Mouse (Mus musculus) midbrain, embryonic 16.5 days (tissue): ENCODE results near the gene Tiparp. TPM values are rescaled to one million over a fixed set of nuclear protein-coding genes. Genes with fewer than 3 reads are reported as not detected.

Source experiments
- ATAC-seq: fragments of 200-750 bp; cut with Nextera tagmentation; 2 replicates; pipeline ENCODE4 v1.8.0; 2017; ENCODE audit warnings: moderate TSS enrichment
- H3K27ac ChIP-seq: fragments of 300-500 bp; sonication (generic); 2 replicates; pipeline ENCODE4 v1.5.1; 2014; ENCODE audit warnings: mild to moderate bottlenecking, low read length, mixed read lengths
- H3K27me3 ChIP-seq: fragments of 300-500 bp; sonication (generic); 2 replicates; pipeline ENCODE4 v1.6.1; 2014; ENCODE audit warnings: low read depth, low read length, mixed read lengths; ENCODE audit not compliant: control insufficient read depth, insufficient read depth
- H3K36me3 ChIP-seq: fragments of 300-500 bp; sonication (generic); 2 replicates; pipeline ENCODE4 v1.6.1; 2014; ENCODE audit warnings: mild to moderate bottlenecking, low read length, moderate library complexity, mixed read lengths; ENCODE audit not compliant: control insufficient read depth, insufficient read depth
- H3K4me1 ChIP-seq: fragments of 300-500 bp; sonication (generic); 2 replicates; pipeline ENCODE4 v1.6.1; 2014; ENCODE audit warnings: mild to moderate bottlenecking, low read length, mixed read lengths; ENCODE audit not compliant: control insufficient read depth, insufficient read depth
- H3K4me2 ChIP-seq: fragments of 300-500 bp; sonication (generic); 2 replicates; pipeline ENCODE4 v1.6.1; 2014; ENCODE audit warnings: mild to moderate bottlenecking, low read length, mixed read lengths
- H3K4me3 ChIP-seq: fragments of 300-500 bp; sonication (generic); 2 replicates; pipeline ENCODE4 v1.5.1; 2014; ENCODE audit warnings: low read depth, mild to moderate bottlenecking, low read length, moderate library complexity, mixed read lengths
- H3K9ac ChIP-seq: fragments of 300-500 bp; sonication (generic); 2 replicates; pipeline ENCODE4 v1.6.1; 2014; ENCODE audit warnings: low read depth, low read length, mixed read lengths
- H3K9me3 ChIP-seq: fragments of 300-500 bp; sonication (generic); replicated peaks from 2 replicates; pipeline ENCODE4 v1.6.1; 2014; ENCODE audit warnings: mild to moderate bottlenecking, low read length, mixed read lengths; ENCODE audit not compliant: control insufficient read depth, poor library complexity, severe bottlenecking
- WGBS: fragments of 180-500 bp; shearing (Covaris S2); extraction: QIAGEN DNeasy Blood & Tissue Kit; methylation state at CpG from one replicate; pipeline ENCODE4 v1.1.7; 2014; 5-methylcytosine and 5-hydroxymethylcytosine counted together
- polyA plus RNA-seq: library from polyadenylated mRNA; unstranded; fragments of >200 nt; fragmentation: Nextera tagmentation; extraction: Ambion mirVana; gene quantifications from 2 replicates; pipeline ENCODE4 v1.2.1, GENCODE M21; 2015

Gene Tiparp
- polyA plus RNA-seq, 1 experiment from 2014 or later = 24.3 TPM

DNA sequence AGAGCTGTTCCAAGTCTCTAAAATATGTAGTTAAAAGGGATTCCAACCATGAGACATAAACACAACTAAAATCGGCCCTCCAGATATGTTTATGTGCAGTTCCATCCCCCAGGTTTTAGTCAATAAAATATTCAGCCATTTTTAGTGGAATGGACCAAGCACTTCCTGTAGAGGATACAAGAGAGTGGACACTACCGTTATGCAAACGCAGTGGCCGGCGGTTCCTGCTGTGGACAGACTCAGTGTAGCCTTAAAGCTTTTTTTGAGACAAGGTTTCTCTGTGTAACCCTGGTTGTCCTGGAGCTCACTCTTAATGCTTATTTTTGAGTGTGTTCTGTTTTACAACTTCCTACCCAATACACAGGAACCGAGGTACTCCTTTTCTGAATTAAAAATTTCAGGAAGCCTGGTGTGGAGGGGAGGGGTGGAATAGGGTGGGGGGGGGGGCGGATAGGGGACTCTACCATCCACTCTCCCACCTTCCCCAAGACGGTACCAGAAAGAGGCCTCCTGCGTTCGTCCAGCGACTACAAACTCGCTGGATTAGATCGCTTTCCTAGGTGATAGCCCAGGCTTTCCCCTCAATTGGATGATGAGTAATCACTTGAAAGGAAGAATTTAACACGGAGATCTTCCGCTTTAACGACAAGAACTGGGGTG lies 57.7 kb downstream of the Tiparp start:
- Histone ChIP-seq H3K9me3 (no peaks in the 10 kb centered on the region), H3K4me2 (peak overlapping the region; percentile 66), H3K36me3 (no peaks in the 10 kb centered on the region), H3K27me3 (no peaks in the 10 kb centered on the region), H3K9ac (peak overlapping the region; percentile 21; the same call in 1 of the 2 replicates), H3K4me1 (peaks cover 7% of the 10 kb centered on the region), H3K4me3 (peak overlapping the region; percentile 31), H3K27ac (peak overlapping the region; percentile 53; the same call in 1 of the 2 replicates)
- ATAC-seq = peak; percentile 40
- 24% methylated on average over 16 of the region's 16 CpGs for WGBS

DNA sequence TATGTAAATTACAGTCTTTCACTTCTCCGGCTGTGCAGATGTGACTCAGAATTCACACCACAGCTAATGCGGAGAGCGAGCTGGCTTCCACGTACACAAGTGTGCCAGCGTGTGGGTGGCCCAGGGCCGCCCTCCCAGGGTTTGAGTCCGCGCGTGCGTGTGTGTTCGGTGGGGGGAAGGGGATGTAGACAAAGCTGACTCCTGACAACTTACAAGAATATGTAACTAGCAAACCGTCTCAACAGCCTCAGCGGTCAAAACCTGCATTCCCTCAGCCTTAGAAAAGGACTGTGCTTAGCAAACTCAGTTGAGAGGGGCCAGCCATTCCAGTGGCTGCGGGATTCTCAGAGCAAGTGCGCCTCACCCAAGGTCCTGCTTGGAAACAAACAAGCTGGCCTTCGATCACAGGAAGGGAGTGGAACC lies 58.3 kb downstream of the Tiparp start:
- H3K4me3 ChIP-seq = peak overlapping the region; percentile 31
- H3K27ac ChIP-seq = peak overlapping the region; percentile 53
- H3K9me3 ChIP-seq = no peaks in the 10 kb centered on the region
- H3K9ac ChIP-seq = peak overlapping the region; percentile 21; the same call in 1 of the 2 replicates
- peaks cover 7% of the 10 kb centered on the region for H3K4me1 ChIP-seq
- peak overlapping the region; percentile 66 for H3K4me2 ChIP-seq
- H3K36me3 ChIP-seq = no peaks in the 10 kb centered on the region
- ATAC-seq = peak; percentile 89
- under 1% methylated on average over 16 of the region's 16 CpGs for WGBS
- no peaks in the 10 kb centered on the region for H3K27me3 ChIP-seq

DNA sequence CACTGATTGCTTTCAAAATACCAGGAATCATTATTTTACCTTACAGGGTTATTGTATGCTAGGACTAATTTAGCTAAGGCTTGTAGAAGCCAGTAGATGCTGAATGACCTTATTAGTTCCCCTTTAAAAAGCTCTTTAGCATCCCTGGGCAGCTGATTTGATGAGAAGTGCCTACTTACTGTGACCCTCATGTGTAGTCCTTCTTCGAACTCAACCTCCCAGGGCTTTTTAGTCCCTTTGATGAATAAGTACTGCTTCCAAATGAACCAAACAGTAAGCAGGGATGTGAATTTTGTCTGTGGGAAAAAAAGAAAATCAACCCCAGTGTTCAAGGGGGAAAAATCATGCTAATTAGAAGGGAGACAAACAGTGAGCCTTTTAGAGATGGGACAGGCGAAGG lies 58.8 kb downstream of the Tiparp start:
- Histone ChIP-seq H3K4me2 (peak overlapping the region; percentile 66), H3K36me3 (no peaks in the 10 kb centered on the region), H3K27ac (peak overlapping the region; percentile 53; the same call in 1 of the 2 replicates), H3K4me1 (peaks cover 7% of the 10 kb centered on the region), H3K27me3 (no peaks in the 10 kb centered on the region), H3K9ac (peak overlapping the region; percentile 21; the same call in 1 of the 2 replicates), H3K4me3 (no peak overlapping the region; the same call in 1 of the 2 replicates), H3K9me3 (no peaks in the 10 kb centered on the region)
- peak; percentile 22; the same call in 1 of the 2 replicates for ATAC-seq
- 48% methylated on average over 2 of the region's 2 CpGs for WGBS

DNA sequence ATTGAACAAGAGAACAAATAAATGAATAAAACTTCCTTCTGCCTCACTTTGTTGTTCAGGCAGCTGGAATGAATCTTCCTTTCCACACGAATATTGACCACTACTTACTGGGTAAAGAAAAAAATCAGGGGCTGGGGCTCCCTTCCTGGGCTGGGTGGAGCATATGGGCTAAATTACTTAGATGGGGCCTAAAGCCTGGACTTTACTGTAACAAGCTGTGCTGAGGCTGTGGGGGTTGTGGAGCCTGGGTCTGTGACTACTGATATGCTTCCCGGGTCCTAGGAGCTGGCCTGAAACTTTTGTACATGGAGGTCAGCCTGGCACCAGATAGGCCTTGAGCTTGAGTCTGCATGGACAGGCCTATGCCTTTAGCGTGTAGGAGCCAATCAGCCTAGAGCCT lies 60.2 kb downstream of the Tiparp start:
- no peak overlapping the region for H3K27ac ChIP-seq
- 80% methylated on average over 3 of the region's 3 CpGs for WGBS
- no peak overlapping the region for H3K4me2 ChIP-seq
- no peaks in the 10 kb centered on the region for H3K9me3 ChIP-seq
- no peak overlapping the region for H3K4me3 ChIP-seq
- peaks cover 7% of the 10 kb centered on the region for H3K4me1 ChIP-seq
- H3K27me3 ChIP-seq = no peaks in the 10 kb centered on the region
- no peak for ATAC-seq
- no peaks in the 10 kb centered on the region for H3K36me3 ChIP-seq
- H3K9ac ChIP-seq = no peak overlapping the region

DNA sequence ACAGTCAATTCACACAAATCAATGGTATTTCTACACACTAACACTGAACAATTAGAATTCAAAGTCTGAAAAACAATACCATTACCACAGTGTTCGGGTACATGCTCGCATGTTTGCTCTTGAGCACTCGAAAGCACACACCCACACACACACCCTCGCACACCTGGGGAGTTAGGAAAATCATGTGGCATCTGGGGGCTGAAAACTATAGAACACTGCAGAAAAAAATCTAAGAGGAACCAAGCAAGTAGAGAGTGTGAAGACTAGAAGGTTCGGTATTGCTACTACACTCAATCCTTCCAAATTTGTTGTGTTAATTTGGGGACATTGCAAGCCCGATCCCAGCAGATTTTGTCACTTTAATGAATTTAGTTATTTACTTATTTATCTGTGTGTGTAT lies 64.6 kb downstream of the Tiparp start:
- no peak for ATAC-seq
- WGBS = 95% methylated on average over 6 of the region's 6 CpGs

DNA sequence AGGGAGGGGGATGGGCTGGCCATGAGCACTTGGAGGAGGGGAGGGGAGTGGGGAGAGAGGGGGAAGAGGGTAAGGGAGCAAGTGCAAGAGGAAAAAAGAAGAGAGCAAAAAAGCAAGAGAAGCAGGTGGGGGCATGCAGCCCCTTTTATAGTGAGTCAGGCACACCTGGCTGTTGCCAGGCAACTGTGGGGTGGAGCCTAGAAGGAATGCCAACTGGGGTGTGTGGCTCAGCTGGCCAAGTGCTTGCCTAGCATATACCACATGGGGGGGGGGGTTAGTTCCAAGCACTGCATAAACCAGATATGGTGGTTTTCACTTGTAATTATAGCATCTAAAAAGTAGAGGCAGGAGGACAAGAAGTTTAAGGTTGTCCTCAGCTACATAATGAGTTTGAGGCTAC lies 66.3 kb downstream of the Tiparp start:
- no peaks in the 10 kb centered on the region for H3K27me3 ChIP-seq
- H3K4me2 ChIP-seq = no peak overlapping the region
- no peaks in the 10 kb centered on the region for H3K36me3 ChIP-seq
- no peak overlapping the region for H3K27ac ChIP-seq
- H3K4me3 ChIP-seq = no peak overlapping the region
- H3K9me3 ChIP-seq = no peaks in the 10 kb centered on the region
- no peaks in the 10 kb centered on the region for H3K4me1 ChIP-seq
- H3K9ac ChIP-seq = no peak overlapping the region
- ATAC-seq = no peak

More for the DNA sequence above, 64.6 kb downstream of the Tiparp start:
- no peak overlapping the region for H3K9ac ChIP-seq
- no peaks in the 10 kb centered on the region for H3K9me3 ChIP-seq
- no peak overlapping the region for H3K4me2 ChIP-seq
- no peak overlapping the region for H3K4me3 ChIP-seq
- no peak overlapping the region for H3K27ac ChIP-seq
- no peaks in the 10 kb centered on the region for H3K36me3 ChIP-seq
- no peaks in the 10 kb centered on the region for H3K27me3 ChIP-seq
- no peaks in the 10 kb centered on the region for H3K4me1 ChIP-seq

DNA sequence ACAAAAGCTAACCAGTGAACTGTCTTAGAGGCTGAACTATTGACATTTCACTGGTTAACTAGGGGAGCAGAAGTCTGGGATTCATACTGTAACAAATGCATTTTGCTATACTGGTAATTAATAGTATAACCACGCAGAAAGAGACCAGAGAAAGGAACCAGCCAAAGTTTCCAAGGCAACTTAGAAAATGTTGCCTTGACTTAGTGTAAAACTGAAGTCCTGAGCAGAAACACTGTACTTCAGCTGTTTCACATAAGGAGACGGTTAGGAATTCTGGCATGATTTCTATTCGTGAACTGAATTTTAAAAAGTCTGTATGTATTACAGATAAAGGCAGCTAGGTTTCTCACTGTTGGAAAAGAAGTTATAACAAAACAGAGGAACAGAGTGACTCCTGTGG lies 67.0 kb downstream of the Tiparp start:
- Histone ChIP-seq H3K4me1 (no peaks in the 10 kb centered on the region), H3K9me3 (no peaks in the 10 kb centered on the region), H3K27ac (no peak overlapping the region), H3K4me2 (no peak overlapping the region), H3K9ac (no peak overlapping the region), H3K4me3 (no peak overlapping the region), H3K27me3 (no peaks in the 10 kb centered on the region), H3K36me3 (no peaks in the 10 kb centered on the region)
- WGBS = 73% methylated on average over 3 of the region's 3 CpGs
- ATAC-seq = no peak

DNA sequence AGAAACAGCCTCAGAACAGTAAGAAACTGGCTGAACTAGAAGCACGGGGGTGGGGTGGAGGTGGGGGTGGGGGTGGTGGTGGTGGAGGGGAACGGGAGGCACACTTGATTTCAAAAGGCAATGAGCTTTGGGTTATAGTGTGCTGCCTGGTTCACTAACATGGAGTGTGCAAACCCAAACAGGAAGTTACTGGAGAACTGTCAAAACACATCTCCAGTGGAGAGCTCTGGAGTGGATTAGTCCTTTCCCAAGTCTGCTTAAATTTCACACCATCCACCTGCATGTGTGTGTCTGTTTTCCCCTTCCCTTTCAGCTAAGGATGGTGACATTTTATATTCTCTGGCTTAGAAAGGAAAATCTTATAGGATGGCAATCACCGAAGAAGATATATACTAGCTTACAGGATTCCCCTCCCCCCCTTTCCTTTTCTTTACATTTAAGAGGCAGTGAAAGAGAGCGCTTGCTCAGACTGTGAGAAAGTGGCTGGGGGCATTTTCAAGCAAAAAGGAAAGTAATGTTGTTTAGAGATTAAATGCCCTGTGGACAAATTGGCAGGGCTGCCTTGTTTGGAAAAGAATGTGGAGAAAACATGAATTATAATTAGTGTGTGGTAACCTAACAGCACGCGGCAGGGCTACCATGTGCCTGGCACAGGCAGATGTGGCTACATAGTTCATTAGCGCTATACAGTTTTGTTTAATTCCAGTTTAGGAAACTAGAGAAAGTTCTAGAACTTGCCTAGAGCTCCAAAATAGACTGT lies 70.0 kb downstream of the Tiparp start:
- no peaks in the 10 kb centered on the region for H3K9me3 ChIP-seq
- H3K4me2 ChIP-seq = no peak overlapping the region
- H3K27ac ChIP-seq = no peak overlapping the region
- H3K27me3 ChIP-seq = no peaks in the 10 kb centered on the region
- H3K4me1 ChIP-seq = no peaks in the 10 kb centered on the region
- WGBS = 63% methylated on average over 7 of the region's 7 CpGs
- ATAC-seq = no peak
- H3K4me3 ChIP-seq = no peak overlapping the region
- no peak overlapping the region for H3K9ac ChIP-seq
- no peaks in the 10 kb centered on the region for H3K36me3 ChIP-seq

DNA sequence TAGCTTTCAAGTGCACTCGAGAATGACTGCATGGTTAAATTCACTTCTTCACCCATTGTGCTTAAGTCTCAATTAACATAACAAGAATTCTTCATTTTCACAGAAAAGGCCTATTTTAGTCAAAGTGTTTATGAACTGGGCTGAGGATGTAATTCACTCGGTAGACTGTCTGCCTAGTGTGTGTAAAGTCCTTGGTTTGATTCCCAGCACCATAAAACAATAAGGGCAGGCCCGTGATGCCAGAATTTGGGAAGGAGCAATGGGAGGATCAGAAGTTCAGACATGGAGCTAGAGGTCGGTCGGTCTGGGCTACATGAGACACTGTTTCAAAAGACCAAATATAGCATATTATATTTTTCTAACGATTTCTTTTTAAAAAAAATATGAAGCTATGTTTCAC lies 70.9 kb downstream of the Tiparp start:
- Histone ChIP-seq H3K36me3 (no peaks in the 10 kb centered on the region), H3K9me3 (no peaks in the 10 kb centered on the region), H3K27me3 (no peaks in the 10 kb centered on the region), H3K9ac (no peak overlapping the region), H3K4me1 (no peaks in the 10 kb centered on the region), H3K27ac (no peak overlapping the region), H3K4me3 (no peak overlapping the region), H3K4me2 (no peak overlapping the region)
- ATAC-seq = no peak
- 85% methylated on average over 6 of the region's 6 CpGs for WGBS
